Mouse (Mus musculus) mesoderm, embryonic 11.5 days (tissue): ENCODE data around the gene Marf1.

Experiments used
- DNase-seq: peaks from one replicate; pipeline ENCODE4 v3.0.0-alpha.2; 2012; ENCODE audit warnings: low read depth, low spot score

Gene Marf1

DNA sequence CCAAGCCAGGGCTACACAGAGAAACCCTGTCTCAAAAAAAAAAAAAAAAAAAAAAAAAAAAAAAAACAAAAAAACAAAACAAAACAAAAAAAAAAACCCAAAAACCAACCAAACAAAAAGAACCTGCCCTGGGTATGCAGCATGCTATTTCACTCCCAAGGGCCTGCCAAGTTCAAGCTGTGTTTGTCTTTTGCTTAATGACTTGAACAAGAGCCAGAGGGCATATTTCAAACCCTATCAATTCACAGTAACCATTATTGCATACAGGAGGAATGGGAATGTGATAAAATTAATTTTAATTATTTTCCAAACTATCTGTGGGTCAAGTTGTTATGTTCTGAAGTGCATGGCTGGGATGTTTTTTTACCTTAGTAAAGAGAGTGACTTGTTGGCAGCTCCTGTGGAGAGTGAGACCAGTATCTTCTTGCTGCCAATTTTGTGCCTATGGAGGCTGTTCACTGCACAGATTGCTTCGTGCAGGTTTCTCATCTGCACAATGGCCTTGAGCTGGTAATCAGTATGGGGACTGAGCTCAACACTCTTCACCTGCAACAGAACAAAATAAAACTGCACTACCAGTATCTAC is 25.1 kb downstream of the Marf1 start:
- no peak for DNase-seq

- DNase-seq, result no peak
These were observed 28.1 kb downstream of the Marf1 start for GRCm38 (mm10) chr16:14135014-14135413.

DNA sequence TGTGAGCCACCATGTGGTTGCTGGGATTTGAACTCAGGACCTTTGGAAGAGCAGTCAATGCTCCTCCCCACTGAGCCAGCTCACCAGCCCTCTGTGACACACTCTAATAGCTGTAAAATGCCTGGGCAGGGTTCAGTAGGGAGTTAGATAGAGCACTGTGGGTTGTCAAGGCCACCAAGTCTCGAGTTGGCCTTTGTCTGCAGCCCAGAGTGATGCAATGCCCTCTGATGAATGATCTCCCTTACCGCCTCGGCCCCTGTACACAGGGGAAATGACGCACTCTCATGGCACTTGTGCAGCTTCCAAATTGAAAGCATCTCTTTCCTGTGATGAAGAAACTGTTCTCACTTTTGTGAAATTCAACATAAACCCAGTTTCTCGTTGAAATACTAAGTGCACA is 31.3 kb downstream of the Marf1 start:
- no peak for DNase-seq

DNA sequence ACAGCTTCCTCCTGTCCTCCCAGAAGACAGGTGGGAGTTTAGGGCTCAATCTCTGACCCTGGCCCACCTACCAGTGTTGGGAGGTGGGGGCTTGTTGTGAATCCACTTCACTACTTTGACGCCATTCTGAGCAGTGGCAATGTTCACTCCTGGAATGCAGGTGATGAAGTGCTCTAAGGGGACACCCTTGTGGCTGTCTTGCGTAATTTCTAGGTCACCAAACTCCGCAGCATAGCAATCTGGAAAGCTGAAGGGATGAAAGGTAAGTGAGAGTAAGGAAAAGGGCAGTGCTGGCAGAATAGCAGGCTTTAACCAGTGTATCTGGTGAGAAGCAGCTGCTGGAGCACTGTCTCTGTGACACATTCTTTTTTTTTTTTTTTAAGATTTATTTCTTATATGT is 31.8 kb downstream of the Marf1 start:
- DNase-seq, result no peak

DNA sequence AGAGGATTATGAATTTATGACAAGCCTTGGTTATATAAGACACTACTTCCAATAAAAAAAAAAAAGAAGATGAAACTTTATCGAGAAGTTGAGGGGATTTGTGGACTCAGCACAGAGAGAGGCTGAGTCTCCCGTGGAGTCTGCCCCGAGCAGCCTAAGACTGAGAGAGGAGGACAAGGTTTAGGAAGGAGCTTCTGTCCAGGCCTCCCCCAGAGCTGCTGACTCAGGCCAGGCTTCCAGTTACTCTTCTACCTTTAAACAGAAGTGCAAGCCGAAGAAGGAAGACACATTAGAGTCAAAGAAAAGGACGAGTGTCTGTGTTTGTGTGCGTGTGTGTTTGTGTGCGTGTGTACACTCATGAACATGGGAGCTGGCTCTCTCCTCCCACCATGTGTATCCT is 32.4 kb downstream of the Marf1 start:
- no peak for DNase-seq

GRCm38 (mm10) chr16:14128977-14129376 is 34.2 kb downstream of the Marf1 start:
- DNase-seq, result no peak

DNA sequence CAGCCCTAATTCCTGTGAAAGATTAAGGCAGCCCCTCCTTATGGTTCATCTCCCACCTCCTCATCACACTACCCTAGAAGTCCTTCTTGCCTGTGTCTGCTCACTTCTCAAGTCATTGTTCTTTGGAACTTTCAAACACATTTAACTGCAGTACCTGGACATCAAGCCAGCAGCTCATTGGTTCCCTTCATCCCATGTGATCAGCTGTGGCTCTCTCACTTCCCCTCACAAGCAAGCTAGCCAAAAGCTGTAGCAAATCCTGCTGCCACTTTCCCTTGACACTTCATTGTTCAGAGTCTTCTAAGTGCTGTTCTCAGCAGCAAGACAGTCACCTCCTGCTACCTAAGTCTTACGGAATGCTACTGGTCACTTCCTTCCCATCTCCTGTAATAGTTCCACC is 37.9 kb downstream of the Marf1 start:
- DNase-seq, result no peak

GRCm38 (mm10) chr16:14124709-14125108 is 38.4 kb downstream of the Marf1 start:
- no peak for DNase-seq

DNA sequence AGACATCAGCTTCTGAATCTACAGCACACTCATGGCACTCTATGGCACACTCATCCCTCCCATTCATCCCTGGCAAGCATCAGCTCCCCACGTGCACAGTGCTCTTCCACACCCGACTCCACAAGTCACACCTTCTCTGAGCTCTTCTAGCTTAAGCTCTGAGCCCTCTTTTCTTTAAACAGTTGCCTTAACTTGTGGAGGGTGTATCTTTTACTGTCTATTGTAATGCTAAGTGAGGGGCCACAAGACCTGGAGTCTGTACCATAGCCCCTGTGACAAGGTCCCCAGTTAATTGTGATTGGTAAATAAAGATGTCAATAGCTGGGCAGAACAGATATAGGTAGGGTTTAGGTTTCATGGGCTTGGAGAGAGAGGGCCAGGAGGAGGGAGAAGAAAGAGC is 39.2 kb downstream of the Marf1 start:
- no peak for DNase-seq

DNA sequence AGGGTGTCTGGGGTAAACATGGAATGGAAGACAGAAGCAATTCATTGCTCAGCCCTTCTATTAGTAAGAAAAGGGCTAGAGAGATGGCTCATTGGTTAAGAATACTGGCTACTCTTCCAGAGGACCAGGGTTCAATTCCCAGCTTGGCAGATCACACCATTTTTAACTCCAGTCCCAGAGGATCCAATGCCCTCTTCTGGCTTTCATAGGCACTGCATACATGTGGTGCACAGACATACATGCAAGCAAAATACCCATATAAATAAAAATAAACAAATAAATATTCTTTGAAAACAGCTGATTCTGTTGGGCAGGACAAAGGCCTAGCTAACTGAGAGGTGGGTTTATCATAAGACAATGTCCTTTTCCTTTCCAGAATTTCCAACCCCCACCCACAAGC is 40.6 kb downstream of the Marf1 start:
- no peak for DNase-seq

DNA sequence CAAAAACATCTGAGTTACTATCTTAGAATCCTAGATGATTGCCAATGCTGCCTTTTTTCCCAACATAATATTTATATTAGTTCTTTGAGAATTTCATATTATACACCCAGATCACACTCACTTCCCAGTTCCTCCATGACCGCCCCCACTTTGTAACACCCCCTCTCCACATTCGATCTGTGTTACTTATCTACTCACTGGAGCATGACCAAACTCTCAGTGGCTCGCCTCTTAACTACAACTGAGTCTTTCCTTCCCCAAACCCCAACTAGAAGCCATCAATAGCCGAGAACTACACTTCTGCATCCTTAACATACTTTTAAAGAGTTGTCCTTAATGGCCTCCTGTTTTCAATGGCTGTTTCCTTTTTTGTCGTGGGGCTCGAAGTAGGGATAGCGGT is 41.6 kb downstream of the Marf1 start:
- DNase-seq, result no peak

DNA sequence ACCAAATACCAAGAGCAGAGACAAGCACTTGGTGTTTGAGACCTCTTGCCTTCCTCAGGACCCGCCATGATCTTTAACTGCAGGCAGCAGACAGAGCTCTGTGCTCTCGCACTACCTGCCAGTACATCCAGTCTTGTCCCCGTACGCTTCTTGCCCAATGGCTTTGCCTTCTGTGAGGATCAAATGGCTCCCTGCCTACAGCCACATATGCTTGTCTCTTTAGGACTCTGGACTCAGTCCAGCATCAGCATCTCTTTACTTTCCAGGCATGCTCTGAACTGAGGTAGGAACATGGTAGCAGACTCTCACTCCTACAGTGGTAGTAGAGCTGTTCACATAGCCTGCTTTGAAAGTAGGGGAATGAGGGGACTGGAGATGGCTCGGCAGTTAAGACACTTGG is 42.2 kb downstream of the Marf1 start:
- DNase-seq, result no peak

- no peak for DNase-seq
These were observed 45.9 kb downstream of the Marf1 start for GRCm38 (mm10) chr16:14117299-14117698.

DNA sequence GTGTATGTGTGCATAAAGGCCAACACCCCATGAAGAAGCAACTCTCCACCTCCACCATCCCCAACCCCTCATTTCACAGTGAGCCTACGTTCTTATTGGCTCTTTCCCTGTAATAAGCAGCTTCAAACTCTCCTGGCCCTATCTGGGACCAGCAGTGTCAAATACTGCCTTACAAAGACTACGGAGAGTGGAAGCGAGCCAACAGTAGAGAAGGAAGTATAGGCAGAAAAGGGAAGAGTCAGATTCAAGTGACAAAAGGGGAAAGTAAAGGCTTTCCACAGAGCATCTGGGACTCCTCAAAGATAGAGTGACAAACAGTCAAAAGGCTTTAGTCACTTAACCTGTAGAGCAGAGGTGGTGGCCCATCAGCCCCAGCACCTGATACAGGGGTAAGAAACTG is 50.4 kb downstream of the Marf1 start:
- DNase-seq, result no peak

- DNase-seq, result no peak
These were observed 51.0 kb downstream of the Marf1 start for GRCm38 (mm10) chr16:14112133-14112532.

- DNase-seq, result no peak
These were observed 52.2 kb downstream of the Marf1 start for GRCm38 (mm10) chr16:14110922-14111321.

DNA sequence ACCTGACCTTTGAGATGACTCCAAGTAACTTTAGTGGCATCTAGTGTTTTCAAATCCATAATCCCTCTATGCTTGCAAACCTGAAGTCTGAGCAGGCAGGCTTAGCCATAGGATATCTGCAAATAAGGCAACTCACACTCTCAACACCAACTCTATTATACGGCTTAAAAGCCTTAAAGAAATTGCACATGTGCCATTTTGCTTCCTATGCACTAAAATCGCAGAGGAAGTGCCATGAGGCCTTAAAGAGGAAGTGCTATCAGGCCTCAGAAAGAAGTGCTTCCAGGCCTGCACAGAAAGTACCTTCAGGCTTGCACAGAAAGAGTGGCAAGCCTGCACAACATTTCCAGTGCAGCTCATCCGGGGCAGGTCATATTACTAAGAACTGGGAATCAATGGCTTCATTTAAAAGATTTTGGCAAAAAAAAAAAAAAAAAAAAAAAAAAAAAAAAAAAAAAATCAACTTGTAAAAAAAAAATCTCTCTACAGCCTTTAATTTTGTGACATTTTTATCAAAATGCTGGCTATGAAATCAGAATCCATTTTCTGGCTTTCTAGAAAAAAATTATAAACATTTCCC is 53.4 kb downstream of the Marf1 start:
- no peak for DNase-seq

DNA sequence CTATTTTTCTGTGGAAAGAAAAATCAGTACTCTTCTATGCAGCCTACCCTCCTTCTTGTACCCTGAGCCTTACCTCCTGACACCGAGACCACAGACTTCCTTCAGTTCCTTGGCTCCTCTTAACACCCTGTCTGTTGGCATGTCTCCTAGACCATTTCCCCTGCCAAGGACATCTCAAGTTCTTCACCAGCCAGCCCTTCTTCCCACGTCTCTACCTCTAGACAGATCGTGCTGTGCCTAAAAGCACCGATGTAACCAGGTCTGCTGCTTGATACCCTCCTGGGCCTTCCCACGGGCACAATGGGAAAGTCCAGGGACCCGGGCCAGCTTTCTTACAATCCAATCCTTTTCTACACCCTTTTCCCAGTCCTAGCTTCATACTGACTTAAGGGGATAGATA is 57.3 kb downstream of the Marf1 start:
- no peak for DNase-seq

GRCm38 (mm10) chr16:14091771-14092170 is 71.4 kb downstream of the Marf1 start:
- DNase-seq, result no peak

- no peak for DNase-seq
These were observed 73.9 kb downstream of the Marf1 start for GRCm38 (mm10) chr16:14089296-14089695.

DNA sequence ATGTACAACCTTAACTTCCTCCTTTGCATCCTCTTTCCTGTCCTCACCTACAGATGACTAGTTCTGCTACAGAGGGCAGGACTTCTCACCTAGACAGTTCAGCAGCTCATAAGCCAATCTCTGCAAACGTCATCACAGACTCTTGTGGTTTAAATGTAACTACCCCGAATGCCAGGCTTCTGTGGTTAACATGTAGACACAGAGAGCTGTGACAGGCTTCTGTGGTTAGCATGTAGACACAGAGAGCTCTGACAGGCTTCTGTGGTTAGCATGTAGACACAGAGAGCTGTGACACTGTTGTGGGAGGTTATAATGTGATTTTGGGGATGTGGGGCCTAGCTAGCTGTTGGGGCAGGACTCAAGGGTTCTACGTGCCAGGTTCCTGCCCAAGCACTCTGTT is 74.9 kb downstream of the Marf1 start:
- DNase-seq, result no peak

DNA sequence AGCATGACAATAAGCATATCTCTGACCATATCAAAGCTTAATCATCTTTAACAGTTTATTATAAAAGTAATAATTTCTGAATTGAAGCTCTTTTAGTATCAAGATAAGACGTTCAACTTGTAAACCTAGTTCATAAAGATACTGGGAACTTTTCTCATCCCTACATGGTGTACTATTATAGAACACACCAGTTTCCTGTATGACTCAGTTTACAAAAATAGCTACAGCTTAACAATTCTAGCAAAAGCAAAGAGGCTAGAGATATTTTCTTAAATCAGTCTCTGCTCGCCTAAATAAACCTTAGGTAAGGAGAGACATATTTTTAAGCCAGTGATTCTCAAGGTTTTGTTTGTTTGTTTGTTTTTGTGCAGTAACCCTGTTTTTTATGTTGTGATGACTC is 80.2 kb downstream of the Marf1 start:
- no peak for DNase-seq

GRCm38 (mm10) chr16:14070471-14071169 is 92.5 kb downstream of the Marf1 start:
- DNase-seq, result no peak
